7 mouse cellular contexts compared by ENCODE assay signal in the genomic region with DNA sequence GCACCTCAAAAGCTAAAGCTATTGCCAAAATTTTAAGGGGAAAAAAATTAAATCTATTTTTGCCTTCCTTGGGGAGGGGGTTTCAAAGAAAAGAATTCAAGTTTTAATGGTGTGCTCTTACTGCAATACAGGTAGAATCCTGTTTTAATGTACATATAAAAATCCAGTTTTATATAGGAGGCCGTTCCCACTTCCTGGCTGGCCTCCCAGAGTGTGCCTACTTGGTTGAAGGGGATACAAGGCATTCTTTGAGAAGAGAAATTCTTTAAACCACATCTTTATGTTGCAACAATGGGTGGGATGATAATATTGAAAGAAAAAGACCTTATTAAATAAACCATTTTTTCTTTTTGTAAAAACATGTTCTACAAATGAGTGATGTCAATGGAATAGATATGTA. TPM values are rescaled to one million over a fixed set of nuclear protein-coding genes. Genes with fewer than 3 reads are reported as not detected.
DNase-seq lines count a peak whose midpoint lies in the region; ATAC-seq and TF ChIP-seq lines count a peak whose summit lies in the region.

No protein-coding gene starts in this region.

- no peaks in the 10 kb centered on the region for H3K36me3 ChIP-seq in embryonic facial prominence, embryonic 15.5 days
- H3K36me3 ChIP-seq in intestine, embryonic 16.5 days (ENCODE audit: control insufficient read depth, insufficient read depth, low read length), result no peaks in the 10 kb centered on the region
- no peaks in the 10 kb centered on the region for H3K36me3 ChIP-seq in neural tube, embryonic 14.5 days (ENCODE audit: control insufficient read depth, insufficient read depth, low read length)

- ATAC-seq in embryonic facial prominence, embryonic 15.5 days (ENCODE audit: insufficient number of reproducible peaks, low FRiP score, low TSS enrichment, low read depth), result no peak
- no peak for ATAC-seq in intestine, embryonic 16.5 days
- ATAC-seq in neural tube, embryonic 14.5 days (ENCODE audit: low read depth), result no peak
- ATAC-seq in monocyte, adult 5-6 weeks (replicated peaks; ENCODE audit: insufficient number of reproducible peaks, low FRiP score, low TSS enrichment, poor library complexity, severe bottlenecking), result no peak

- intact Hi-C loops in left cerebral cortex, adult 2 months (cut with DNase I), result loop anchor here (2.0 to 5.0 kb wide), 3 partner anchors 36 to 130 kb away; partner anchors contain the start of gene Nemp2

- DNase-seq in left cerebral cortex, adult 2 months (ENCODE audit: extremely low spot score in 1 of 2, low spot score in 2 of 2), result no peak
- no peak for DNase-seq in left cerebral cortex, adult 8-10 months (ENCODE audit: low spot score in 2 of 2)
- DNase-seq in right cerebral cortex, postnatal 14 days, result no peak

- no peaks in the 10 kb centered on the region for H3K9me3 ChIP-seq in embryonic facial prominence, embryonic 15.5 days (replicated peaks)
- H3K9me3 ChIP-seq in intestine, embryonic 16.5 days (ENCODE audit: control insufficient read depth, low read length), result no peaks in the 10 kb centered on the region
- H3K9me3 ChIP-seq in neural tube, embryonic 14.5 days (ENCODE audit: control insufficient read depth, low read length), result no peaks in the 10 kb centered on the region

- 25% methylated on average over 1 of the region's 1 CpGs for WGBS in embryonic facial prominence, embryonic 15.5 days
- WGBS in intestine, embryonic 16.5 days, result 63% methylated on average over 1 of the region's 1 CpGs
- WGBS in neural tube, embryonic 14.5 days, result 48% methylated on average over 1 of the region's 1 CpGs

- H3K4me2 ChIP-seq in embryonic facial prominence, embryonic 15.5 days (replicated peaks), result peak overlapping the region; percentile 69
- peak overlapping the region; percentile 83; the same call in 1 of the 2 replicates for H3K4me2 ChIP-seq in intestine, embryonic 16.5 days (ENCODE audit: low read depth, low read length)
- peak overlapping the region; percentile 83; the same call in 1 of the 2 replicates for H3K4me2 ChIP-seq in neural tube, embryonic 14.5 days (ENCODE audit: low read depth, low read length)

- H3K27me3 ChIP-seq in embryonic facial prominence, embryonic 15.5 days, result no peaks in the 10 kb centered on the region
- no peaks in the 10 kb centered on the region for H3K27me3 ChIP-seq in intestine, embryonic 16.5 days (replicated peaks; ENCODE audit: control insufficient read depth, insufficient read depth, low read length)
- H3K27me3 ChIP-seq in neural tube, embryonic 14.5 days (ENCODE audit: control insufficient read depth, insufficient read depth, low read length), result no peaks in the 10 kb centered on the region

- no peak for TF ChIP-seq CTCF in left cerebral cortex, adult 2 months (IDR thresholded peaks at IDR 0.05)

- peak overlapping the region; percentile 95 for H3K27ac ChIP-seq in left cerebral cortex, adult 2 months
- peak overlapping the region; percentile 94 for H3K27ac ChIP-seq in embryonic facial prominence, embryonic 15.5 days (replicated peaks)
- no peak overlapping the region; the same call in 1 of the 2 replicates for H3K27ac ChIP-seq in intestine, embryonic 16.5 days (ENCODE audit: low read length)
- no peak overlapping the region for H3K27ac ChIP-seq in neural tube, embryonic 14.5 days (ENCODE audit: low read depth, low read length)

- H3K9ac ChIP-seq in embryonic facial prominence, embryonic 15.5 days, result no peak overlapping the region
- H3K9ac ChIP-seq in intestine, embryonic 16.5 days (ENCODE audit: low read depth, low read length), result 0 out of 2 replicates have a peak overlapping the region, but pooled peaks have one; percentile 90
- H3K9ac ChIP-seq in neural tube, embryonic 14.5 days (replicated peaks; ENCODE audit: low read depth, low read length), result no peak overlapping the region; the same call in 1 of the 2 replicates

- peaks cover 11% of the 10 kb centered on the region for H3K4me1 ChIP-seq in embryonic facial prominence, embryonic 15.5 days
- no peaks in the 10 kb centered on the region for H3K4me1 ChIP-seq in intestine, embryonic 16.5 days (ENCODE audit: control insufficient read depth, insufficient read depth, low read length)
- no peaks in the 10 kb centered on the region for H3K4me1 ChIP-seq in neural tube, embryonic 14.5 days (ENCODE audit: control insufficient read depth, insufficient read depth, low read length)

- peak overlapping the region; percentile 59; the same call in 1 of the 2 replicates for H3K4me3 ChIP-seq in left cerebral cortex, adult 2 months
- peak overlapping the region; percentile 82 for H3K4me3 ChIP-seq in embryonic facial prominence, embryonic 15.5 days (replicated peaks)
- peak overlapping the region; percentile 89 for H3K4me3 ChIP-seq in intestine, embryonic 16.5 days (ENCODE audit: low read length)
- H3K4me3 ChIP-seq in neural tube, embryonic 14.5 days (ENCODE audit: low read depth, low read length), result peak overlapping the region; percentile 73

RNA-seq across cellular contexts. Expression of gene Nab1, which starts 0.6 kb away (rescaled TPM):
- total RNA-seq in left cerebral cortex, adult 2 months (2021), result 10 to 100 TPM; 35.3 to 39.2 TPM
- total RNA-seq in left cerebral cortex, adult 8-10 months (2022), result 10 to 100 TPM; 30.7 to 42.1 (median 38.1) TPM
- 25.9 and 26.3 TPM in 2 replicates for polyA plus RNA-seq in embryonic facial prominence, embryonic 15.5 days (2015; fragmentation: Nextera tagmentation; extraction: Ambion mirVana)
- polyA plus RNA-seq in intestine, embryonic 16.5 days (2015; fragmentation: Nextera tagmentation; extraction: Ambion mirVana), result 4.6 and 5.3 TPM in 2 replicates
- polyA plus RNA-seq in neural tube, embryonic 14.5 days (2014; fragmentation: Nextera tagmentation; extraction: Ambion mirVana), result 8.1 and 10.4 TPM in 2 replicates
- total RNA-seq in monocyte, adult 5-6 weeks (2017), result 184 to 207 TPM (median 199 TPM) in 3 replicates

Comparison
In these comparisons a context has a peak if more than half of its experiments do, and no peak if none do; other contexts are left out.
1. H3K27ac ChIP-seq: peak in left cerebral cortex, adult 2 months (single experiment) and embryonic facial prominence, embryonic 15.5 days (single experiment); none in intestine, embryonic 16.5 days (single experiment) and neural tube, embryonic 14.5 days (single experiment).
2. Peak in every context shown above with its lines, with median percentiles within 50 percentile points of each other: H3K4me3 ChIP-seq and H3K4me2 ChIP-seq.